Mouse (Mus musculus): Measurements from ENCODE around the gene Klhl32.
"Not testable (repeated sequence)": the region's sequence is repeated elsewhere in the genome, so short reads cannot be mapped to it uniquely, and the experiment has no call there.

Gene Klhl32

DNA sequence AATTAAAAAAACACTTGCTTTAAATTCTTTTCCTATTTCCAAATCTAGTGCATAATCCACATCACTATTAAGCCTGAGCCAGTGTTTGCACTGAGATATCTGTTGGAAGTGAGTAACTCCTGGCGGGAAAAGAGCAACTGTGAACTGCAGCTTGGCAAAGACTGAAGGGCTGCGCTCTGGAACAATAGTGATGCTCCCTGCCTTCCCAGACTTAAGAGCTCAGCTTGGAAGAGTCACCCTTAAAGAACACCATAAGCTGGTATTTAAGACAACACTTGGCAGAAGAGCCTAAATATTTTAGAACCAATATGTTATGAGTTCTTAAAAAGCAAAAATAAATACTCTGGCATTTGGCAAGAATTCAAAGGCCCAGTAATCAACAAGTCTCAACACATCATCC lies 55.7 kb downstream of the Klhl32 start:
- DNase-seq (ENCODE audit: low spot score in 2 of 2), result no peak

DNA sequence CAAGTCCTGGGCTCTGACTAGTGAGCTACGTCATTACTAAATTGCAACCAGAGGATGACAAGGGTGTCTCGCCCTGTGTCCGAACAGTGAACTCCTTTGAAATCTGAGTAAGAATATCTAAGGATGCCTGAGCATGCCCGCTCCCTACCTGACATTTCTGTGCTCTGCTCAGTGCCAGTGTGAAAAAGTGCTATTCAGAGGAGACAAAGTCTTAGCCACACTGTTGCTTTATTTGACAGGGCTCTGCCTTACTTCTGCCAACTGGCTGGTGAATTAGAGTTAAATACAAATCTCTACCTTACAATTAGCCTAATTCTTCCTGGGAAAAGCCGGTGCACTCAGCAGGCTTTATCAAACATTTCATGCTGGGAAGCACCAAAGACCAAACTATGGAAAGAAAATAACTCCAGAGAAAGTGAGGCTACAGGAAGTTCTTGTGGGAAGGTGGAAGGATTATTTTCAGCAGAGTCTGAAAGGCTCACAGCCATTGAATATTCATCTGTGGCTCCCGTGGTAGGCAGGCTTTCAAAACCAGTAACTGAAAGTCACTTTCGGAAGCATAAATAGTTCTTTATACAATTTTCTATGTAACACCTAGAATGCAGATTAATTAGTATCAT lies 57.1 kb downstream of the Klhl32 start:
- no peak for DNase-seq (ENCODE audit: low spot score in 2 of 2)

DNA sequence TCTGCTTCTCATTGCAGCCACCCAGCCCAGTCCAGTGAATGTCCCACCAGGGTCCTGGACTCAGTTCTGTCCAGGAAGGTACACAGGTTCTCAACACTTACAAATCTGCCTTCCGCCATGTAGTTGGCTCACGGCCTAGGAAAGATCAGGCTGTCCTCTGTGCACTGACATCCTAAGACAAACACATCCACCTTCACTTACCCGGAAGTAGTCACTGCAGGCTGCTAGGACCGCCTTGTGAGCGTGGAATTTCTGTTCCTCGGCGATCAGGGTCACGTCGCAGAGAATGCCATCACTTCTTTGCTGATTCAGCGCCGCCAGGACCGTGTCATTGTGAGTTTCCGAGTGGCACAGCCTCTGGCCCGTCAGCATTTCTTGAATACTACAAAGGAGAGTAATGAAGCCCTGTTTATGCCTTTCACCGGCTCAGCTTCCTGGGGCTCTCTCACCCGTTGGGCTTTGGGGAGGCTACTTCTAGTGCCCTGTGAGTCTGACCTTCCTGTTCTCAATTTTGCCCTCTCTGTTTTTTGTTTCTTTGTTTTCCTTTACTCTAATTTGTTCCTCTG lies 58.4 kb downstream of the Klhl32 start:
- no peak for DNase-seq (ENCODE audit: low spot score in 2 of 2)

DNA sequence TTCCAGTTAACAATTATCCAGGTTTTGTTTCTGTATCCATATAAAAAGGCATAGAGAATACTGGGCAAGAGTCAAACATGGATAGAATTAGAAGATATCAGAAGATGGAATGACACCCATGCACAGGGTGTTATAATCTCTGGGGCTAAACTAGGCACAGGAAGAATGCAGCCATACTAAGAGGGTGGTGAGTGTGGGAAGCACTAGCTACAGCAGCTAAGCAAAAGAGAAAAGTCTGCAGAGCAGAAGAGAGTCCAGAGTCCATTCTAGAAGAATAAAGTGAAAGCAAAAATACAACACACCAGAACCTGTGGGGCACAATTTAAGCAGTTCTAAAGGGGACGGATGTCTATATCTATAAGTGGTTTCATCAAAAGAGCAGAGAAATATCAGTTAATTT lies 61.6 kb downstream of the Klhl32 start:
- DNase-seq (ENCODE audit: low spot score in 2 of 2), result no peak

DNA sequence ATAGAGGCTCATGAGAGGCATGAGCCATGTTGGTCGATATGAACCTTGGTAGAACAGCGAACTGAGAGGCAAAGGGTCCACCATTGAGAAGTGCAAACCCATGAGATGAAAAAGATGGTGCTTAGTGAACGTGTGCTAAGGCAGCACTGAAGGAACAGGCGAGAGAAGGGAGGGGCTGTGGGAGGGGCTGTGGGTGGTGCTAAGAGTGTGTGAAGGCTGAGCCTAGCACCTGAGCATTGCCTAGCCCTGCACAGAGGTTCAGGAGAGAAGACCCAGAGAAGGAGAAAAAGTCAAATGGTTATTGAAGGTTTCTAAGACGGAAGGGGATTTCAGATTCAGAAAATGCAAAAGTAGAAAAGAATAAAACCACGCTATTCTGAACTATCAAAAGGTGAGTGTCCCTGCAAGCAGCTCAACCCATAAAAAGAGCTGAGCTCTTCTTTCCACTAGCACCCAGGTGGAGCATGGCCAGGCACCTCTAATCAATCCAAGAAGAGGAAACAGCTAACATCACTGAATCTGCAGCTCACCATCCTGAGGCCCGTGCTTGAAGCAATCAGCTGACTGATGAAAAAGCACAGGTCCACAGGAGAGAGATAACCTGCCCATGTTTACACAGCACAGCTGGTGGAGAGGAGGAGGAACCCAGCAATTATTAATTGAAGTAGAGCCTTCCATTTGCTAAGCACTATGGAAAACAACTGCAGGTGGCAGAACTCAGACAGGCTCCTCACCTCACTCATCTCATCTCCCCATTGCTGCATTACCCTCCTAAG lies 65.0 kb downstream of the Klhl32 start:
- no peak for DNase-seq (ENCODE audit: low spot score in 2 of 2)

DNA sequence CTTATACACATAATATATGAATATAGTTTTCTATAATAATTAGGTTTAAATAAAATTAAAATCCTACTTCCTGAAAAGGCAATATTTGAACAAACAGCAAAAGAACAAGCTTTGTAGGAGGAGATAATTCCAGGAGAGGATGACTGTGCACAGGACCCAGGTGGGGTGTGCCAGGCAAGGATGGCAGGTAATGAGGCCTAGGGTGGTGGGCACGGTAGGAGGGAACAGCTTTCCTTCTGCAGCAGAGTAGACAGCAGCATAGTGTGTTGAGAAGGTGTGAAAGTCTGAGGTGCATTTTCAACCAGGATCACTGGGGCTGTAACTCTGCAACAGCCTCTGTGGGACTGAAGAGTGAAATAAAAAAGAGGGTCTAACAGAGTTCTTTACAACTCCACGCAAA lies 85.0 kb downstream of the Klhl32 start:
- DNase-seq (ENCODE audit: low spot score in 2 of 2), result no peak

DNA sequence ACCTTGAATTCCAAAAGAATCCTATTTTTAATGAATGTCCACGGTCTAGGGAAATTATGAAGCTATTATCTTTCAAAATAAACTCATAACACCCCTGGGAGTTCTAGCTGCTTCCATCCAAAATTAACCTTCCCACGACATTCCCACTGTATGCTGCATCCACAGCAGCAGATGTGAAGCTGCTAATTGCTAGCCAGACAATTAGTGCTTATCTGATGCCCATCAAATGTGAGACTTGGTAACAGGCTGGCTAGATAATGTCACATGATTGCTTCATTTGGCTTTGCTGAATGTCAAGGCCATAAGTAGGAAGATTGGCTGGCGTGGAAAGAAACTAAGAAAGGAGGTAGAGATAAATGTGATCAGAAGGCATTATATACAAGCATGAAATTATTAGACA lies 85.5 kb downstream of the Klhl32 start:
- DNase-seq (ENCODE audit: low spot score in 2 of 2), result no peak

DNA sequence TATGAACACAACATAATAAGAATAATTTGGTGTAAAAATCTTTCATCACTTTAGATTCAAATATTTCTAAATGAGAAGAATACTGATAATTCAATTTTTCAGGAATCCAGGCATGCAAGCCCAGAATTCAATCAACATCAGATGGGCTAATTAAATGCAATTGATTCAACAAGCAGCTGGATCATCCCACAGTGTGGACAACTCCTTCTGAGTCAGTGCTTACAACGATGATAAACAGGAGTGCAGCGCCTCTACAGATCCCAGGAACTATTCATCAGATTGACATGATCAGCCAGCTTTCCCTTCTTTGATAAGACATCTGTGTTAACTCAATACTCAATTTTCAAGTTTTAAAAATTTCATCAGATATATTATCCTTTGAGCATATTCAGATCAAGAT lies 86.4 kb downstream of the Klhl32 start:
- no peak for DNase-seq (ENCODE audit: low spot score in 2 of 2)

DNA sequence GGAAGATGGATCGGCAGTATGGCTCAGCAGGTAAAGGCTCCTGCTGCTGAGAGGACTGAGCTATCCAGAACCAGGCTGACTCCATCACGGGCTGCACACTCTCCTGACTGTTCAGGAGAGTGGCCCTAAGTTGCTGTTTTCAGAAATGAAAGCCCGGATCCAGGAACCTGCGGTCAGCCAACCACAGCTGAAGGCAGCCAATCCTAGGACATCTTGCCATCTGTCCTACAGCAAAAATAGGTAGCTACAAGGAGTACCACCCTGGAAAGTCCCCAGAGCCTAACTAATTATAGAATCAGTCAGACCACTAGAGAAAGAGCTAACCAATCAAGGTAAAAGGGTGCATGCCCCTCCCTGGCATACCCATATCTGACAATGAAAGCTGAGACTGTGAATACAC lies 87.5 kb downstream of the Klhl32 start:
- DNase-seq (ENCODE audit: low spot score in 2 of 2), result no peak

DNA sequence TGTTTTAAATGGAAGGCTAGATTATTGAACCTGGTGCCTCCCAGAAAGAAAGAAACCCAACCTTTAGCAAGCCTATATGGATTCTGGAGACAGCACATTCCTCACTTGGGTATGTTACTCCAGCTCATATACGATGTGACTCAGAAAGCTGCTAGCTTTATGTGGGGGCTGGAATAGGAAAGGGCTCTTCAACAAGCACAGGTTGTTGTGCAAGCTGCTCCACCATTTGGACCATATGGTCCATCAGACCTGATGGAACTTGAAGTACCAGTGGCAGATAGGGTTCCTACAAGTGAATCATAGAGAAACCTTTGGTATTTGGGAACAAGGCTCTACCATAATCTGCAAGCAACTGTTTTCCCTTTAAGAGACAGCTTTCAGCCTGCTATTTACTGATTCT lies 92.0 kb downstream of the Klhl32 start:
- no peak for DNase-seq (ENCODE audit: low spot score in 2 of 2)

DNA sequence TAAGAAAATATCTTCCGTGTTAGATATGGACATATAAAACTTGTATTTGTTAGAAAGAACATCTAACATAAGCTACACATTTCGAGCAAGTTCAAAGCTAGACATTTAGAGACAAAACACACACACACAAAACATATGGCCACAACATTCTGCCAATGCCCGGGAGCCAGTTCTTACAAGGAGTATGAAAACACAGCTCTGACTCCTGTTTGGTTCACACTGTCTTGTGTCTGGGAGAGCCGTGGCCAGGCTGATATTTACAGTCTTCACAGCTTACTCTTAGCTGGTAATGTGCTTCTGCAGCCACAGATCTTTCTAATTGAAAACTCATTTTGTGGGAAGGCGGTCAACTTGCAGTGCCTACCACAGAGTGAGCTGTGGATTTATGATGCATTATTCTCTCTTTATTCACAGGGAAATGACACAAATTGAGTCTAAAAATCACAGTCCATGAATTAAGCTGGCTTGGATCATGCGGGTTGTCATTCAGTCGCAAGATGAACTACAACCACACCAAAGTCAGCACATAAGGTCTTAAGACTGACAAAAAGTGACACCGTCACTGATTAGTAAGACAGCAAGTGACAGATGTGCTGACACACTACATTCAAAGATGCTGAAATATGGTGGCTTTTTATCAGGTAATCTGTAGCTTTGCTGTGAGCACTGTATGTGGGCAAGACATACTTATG lies 98.3 kb downstream of the Klhl32 start:
- no peak for DNase-seq (ENCODE audit: low spot score in 2 of 2)

DNA sequence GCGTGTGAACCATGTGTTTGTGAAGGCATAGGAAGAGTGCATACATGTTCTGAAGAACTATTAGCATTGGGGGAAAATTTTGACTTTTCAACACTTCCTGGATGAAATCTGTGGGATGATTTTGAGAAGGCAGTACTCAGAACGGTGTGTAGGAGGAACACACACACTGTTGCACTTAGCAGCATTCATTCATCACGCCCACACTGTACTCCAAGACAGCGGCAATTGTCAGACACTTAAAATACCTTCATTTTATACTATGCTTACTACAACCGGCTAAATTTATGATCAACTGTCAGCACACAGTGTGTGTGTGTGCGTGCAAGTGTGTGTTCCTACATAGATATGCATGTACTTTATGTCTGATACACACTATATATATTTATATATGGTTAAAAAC lies 113.8 kb downstream of the Klhl32 start:
- DNase-seq (ENCODE audit: low spot score in 2 of 2), result no peak

DNA sequence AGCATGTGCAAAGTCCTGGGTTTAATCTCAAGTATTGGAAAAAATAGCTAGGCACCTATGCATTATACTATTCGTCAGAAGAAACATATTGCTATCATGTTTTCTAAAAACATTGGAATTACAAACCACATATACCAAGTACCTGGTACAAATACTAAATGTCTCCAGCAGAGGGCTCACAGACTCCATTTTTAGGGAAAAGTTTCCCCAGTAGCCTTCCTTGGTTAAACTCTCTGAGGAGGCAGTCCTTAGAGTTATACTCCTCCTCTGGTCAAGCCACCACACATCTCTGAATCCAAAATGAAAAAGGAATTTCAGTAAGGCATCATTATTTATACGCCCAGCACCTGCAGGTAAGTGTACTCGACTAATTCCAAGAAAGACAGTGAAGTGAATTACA lies 130.1 kb downstream of the Klhl32 start:
- DNase-seq (ENCODE audit: low spot score in 2 of 2), result peak in 1 of 2 experiments; percentile 69

DNA sequence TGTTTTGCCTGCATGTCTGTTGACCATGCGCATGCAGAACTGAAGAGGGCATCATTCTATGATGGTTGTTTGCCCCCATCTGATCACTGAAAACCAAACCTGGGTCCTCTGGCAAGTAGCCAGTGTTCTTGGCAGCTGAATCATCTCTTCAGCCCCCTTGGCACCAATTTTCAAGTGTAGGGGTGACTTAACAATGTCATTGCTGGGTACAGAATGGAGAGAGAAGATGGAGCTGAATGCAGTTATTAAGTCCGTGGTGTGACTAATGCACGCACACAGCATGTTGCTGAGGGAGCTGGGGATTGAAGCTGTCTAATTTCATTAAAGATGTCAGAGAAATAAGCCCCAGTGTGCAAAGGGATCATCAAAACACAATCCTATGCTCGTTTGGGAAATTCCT lies 135.4 kb downstream of the Klhl32 start:
- DNase-seq (ENCODE audit: low spot score in 2 of 2), result peak in 1 of 2 experiments; percentile 20

DNA sequence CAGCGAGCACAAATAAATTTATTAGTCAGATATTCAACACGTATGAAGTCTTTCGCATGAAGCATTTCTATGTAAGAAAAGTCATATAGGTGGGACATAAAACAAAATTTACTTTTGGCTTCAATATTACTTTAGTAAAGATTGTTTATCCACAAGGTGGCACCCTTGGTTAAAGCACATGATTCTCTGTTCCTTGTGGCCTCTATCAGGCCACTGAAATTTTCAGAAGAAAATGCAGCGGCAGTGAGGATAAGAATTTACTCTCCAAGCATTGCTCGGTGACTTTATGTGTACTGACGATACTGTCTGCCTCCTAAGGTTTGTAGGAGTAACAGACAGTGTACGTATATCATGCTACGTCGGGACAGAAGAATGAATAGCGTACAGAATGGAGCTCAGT lies 136.6 kb downstream of the Klhl32 start:
- no peak for DNase-seq (ENCODE audit: low spot score in 2 of 2)

DNA sequence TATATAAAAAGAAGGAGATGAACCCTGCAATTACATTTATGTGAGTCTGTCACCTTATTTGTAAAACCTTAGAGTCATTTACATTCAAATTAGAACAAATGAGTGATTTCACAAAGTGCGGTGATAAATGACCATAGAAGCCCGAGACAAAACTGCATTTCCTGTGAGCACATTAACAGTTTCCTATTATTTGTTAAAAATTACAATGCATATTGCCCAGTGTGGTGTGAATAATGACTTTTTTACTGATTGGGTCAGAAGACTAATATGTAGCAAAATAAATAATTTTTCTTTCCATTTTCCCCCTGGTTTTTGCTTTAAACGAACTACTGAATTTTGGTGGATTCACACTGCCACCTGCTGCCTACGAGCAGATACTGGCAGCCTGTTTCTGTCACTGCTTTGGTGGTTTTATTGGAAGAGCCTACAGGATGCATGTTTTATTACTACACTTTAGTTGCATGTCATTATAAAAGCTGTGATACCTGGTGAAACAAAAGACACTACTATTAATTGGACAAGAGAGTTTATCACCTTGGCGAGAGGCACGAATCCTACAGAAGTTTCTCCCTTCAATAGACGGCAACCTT lies 152.3 kb downstream of the Klhl32 start:
- peak in 1 of 2 experiments; percentile 31 for DNase-seq (ENCODE audit: low spot score in 2 of 2)

DNA sequence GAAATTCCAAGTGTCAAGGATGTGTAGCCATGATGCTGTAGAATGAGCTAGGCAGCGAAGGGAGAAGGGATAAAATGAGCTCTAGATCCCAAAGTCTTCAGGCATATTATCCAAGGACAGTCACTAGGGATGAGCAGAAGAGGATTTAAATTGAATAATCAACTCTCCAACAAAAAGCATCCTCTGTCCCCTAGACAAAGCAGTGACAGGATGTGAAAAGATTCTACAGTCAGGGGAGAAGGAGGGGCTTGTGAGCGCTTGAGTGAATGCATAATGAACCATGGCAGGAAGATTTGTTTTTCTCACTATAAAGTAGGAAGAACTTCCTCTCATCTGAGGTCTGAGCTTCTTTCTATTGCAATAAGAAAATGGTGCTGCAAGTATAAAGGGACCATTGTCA lies 170.8 kb downstream of the Klhl32 start:
- no peak for DNase-seq (ENCODE audit: low spot score in 2 of 2)

DNA sequence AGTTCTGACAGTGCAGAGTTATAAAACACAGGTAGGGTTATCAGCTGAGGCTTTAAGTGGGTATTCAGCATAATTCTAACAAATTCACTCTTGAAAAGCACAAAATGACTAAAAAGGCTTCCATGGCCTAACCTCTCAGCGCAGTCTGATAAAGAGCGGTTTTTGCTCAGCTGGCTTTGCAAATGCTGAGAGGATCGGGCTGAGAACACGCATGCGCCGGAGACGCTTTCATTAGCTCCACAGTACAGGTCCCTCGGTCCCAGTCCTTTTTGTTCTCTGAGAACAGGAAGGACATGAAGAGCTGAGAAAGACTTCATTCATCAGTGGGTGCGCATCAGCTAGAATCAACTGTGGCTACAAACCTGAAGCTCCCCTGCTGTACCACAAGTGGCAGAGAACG lies 180.9 kb downstream of the Klhl32 start:
- DNase-seq (ENCODE audit: low spot score in 2 of 2), result no peak

DNA sequence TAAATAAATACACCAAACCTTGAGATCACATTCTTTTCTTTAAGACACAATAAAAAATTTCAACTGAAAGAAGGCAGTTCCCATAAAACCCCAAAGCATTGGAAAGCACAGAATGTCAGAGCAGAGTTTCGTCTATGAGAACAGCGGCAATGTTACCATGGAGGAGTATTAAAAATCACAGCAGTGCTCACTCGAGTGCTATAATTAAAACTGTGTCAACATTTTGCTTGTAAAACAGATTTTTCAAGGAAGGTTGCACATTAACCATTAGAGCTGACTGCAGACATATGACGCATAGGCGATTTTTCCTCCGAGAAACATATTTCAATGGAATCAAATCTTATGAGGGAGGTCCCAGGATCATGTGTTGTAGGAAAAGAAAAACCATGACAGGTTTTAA lies 191.7 kb downstream of the Klhl32 start:
- DNase-seq (ENCODE audit: low spot score in 2 of 2), result no peak

DNA sequence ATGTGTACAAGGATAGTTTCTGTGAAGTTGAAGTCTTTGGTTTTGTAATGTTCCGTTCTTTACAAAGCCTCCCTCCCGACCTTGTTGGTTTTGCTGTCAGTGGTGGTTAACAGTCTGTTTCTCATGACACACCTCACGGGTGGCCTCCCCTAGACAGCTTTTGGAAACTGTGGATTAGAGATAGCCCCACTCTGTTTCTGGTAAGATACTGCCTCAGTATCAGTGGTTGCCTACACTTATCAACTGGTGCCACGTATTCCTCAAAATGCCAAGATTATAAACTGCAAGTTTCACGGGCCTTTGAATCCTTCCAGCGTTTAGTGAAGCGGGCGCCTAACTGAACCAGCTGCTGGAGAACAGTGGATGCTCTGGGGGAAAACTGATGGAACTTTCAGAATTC lies 206.2 kb downstream of the Klhl32 start:
- not testable (repeated sequence) for DNase-seq (ENCODE audit: low spot score in 2 of 2)

DNA sequence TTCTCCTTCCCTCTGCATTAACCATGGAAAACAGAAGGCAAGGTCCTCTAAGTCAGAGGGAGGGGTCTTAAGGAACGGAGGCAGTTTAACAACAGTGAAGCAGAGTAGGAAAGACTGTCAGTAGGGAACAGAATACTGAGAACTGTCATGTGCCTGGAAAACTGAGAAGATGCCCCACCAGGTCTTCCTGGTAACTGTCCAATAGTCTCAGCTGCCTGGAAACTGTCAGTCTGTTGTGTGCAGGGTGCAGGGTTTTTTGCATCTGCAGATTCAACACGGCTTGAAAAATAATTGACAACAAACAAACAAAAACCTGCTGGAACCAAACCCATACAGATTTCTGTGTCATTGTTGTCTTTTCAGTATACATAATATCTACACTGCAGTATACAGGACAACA lies 208.6 kb downstream of the Klhl32 start:
- peak in 1 of 2 experiments; percentile 10 for DNase-seq (ENCODE audit: low spot score in 2 of 2)

DNA sequence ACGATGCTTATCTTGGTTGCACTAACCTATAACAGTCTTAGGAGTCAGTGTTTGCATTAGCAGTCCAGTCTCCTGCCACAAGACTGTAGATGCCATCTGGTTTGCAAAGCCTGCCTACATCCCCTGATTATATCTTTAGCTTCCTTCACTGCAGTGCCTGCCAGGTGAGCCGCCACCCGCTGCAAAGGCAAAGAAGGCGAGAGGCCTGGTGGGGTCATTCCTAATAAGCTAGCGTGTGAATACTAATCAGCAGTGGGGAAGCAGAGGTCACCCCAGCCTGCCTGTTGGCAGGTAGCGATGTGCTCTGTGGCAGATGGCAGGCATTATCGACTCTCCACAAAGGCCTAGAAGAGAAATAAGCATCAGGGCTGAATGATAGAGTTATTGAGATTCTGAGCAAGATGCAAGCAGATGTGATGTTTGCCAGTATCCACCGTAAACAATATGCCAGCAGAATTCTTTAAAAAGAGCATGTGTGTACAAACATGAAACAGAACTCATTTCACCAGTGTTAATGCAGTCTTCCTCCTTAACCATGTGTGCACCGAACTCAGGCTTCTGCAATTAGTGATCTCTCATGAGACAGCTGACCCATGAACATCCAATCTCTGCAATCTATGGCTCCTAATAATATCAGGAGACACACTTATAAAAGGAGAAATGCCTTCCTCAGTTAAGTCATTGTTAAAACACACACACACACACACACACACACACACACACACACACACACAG lies 219.6 kb downstream of the Klhl32 start:
- DNase-seq (ENCODE audit: low spot score in 2 of 2), result peak in 1 of 2 experiments; percentile 20
